8 mouse cellular contexts compared by ENCODE assay signal in the genomic region with DNA sequence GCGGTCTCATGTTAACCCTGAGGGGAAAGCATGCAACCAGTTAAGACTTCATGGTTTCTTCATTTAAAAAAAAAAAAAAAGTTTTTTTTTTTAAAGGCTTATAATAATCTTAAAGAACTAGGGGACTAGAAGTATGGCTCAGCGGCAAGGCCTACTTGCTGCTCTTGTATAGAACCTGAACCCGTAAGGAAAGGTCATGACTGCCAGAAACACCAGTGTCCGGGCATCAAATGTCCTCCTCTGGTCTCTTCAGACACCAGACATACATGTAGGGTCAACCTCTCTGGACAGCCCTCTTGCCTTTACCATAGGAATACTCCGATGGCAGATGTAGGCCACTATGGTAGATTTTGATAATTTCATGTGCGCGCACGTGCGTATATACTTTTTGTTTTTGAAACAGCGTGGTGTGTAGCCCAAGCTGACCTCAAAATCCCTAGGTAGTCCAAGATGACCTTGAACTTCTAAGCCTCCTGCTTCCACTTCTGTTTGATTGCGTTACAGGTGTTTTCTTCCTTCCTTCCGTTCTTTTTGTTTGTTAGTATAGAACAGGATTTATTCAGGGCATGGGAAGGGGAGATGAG. TPM values are rescaled to one million over a fixed set of nuclear protein-coding genes. Genes with fewer than 3 reads are reported as not detected.
DNase-seq lines count a peak whose midpoint lies in the region; ATAC-seq and TF ChIP-seq lines count a peak whose summit lies in the region.

No protein-coding gene starts in this region.

- TF ChIP-seq POLR2A in bone marrow, adult 2 months (IDR thresholded peaks at IDR 0.05; ENCODE audit: borderline replicate concordance, control insufficient read depth, low read depth, low read length): no peak

- no peak overlapping the region for H3K9ac ChIP-seq in kidney, embryonic 15.5 days
- H3K9ac ChIP-seq in hindbrain, embryonic 16.5 days (ENCODE audit: low read depth, low read length): no peak overlapping the region
- H3K9ac ChIP-seq in midbrain, postnatal 0 days (replicated peaks; ENCODE audit: low read length, poor library complexity, severe bottlenecking): no peak overlapping the region

- H3K4me3 ChIP-seq in kidney, embryonic 15.5 days (replicated peaks): peak overlapping the region; percentile 86
- peak overlapping the region; percentile 98 for H3K4me3 ChIP-seq in bone marrow, adult 2 months (replicated peaks; ENCODE audit: control insufficient read depth, low read depth, low read length)
- peak overlapping the region; percentile 80 for H3K4me3 ChIP-seq in hindbrain, embryonic 16.5 days (ENCODE audit: low read length)
- peak overlapping the region; percentile 69 for H3K4me3 ChIP-seq in midbrain, postnatal 0 days (ENCODE audit: low read depth, low read length)

- no peaks in the 10 kb centered on the region for H3K9me3 ChIP-seq in kidney, embryonic 15.5 days (replicated peaks)
- H3K9me3 ChIP-seq in hindbrain, embryonic 16.5 days (ENCODE audit: control insufficient read depth, low read length): no peaks in the 10 kb centered on the region
- no peaks in the 10 kb centered on the region for H3K9me3 ChIP-seq in midbrain, postnatal 0 days (ENCODE audit: low read length)

- 82% methylated on average over 12 of the region's 12 CpGs for WGBS in kidney, embryonic 15.5 days
- WGBS in bone marrow, adult 2 months: 78% methylated on average over 12 of the region's 12 CpGs
- WGBS in hindbrain, embryonic 16.5 days: 78% methylated on average over 12 of the region's 12 CpGs
- 83% methylated on average over 12 of the region's 12 CpGs for WGBS in midbrain, postnatal 0 days

- DNase-seq in kidney, postnatal 25 days: no peak
- no peak for DNase-seq in midbrain, postnatal 0 days (ENCODE audit: low spot score)
- no peak for DNase-seq in thymus, postnatal 4 days
- no peak for DNase-seq in layer of hippocampus, postnatal 14 days (ENCODE audit: low spot score in 2 of 2)
- DNase-seq in embryo, embryonic 11 days: no peak

- ATAC-seq in kidney, embryonic 15.5 days (replicated peaks; ENCODE audit: low FRiP score): no peak
- no peak for ATAC-seq in hindbrain, embryonic 16.5 days
- ATAC-seq in midbrain, postnatal 0 days (ENCODE audit: low FRiP score): no peak

- peak overlapping the region; percentile 64; the same call in 1 of the 2 replicates for H3K4me2 ChIP-seq in kidney, embryonic 15.5 days
- peak overlapping the region; percentile 59 for H3K4me2 ChIP-seq in hindbrain, embryonic 16.5 days (ENCODE audit: low read length)
- H3K4me2 ChIP-seq in midbrain, postnatal 0 days (ENCODE audit: low read depth, low read length, poor library complexity, severe bottlenecking): no peak overlapping the region

- peaks cover 29% of the 10 kb centered on the region for H3K4me1 ChIP-seq in kidney, embryonic 15.5 days
- H3K4me1 ChIP-seq in bone marrow, adult 2 months (ENCODE audit: control insufficient read depth, insufficient read depth, low read length): peaks cover 1% of the 10 kb centered on the region; the same call in 1 of the 2 replicates
- peaks cover 23% of the 10 kb centered on the region for H3K4me1 ChIP-seq in hindbrain, embryonic 16.5 days (ENCODE audit: control insufficient read depth, insufficient read depth, low read depth, low read length)
- peaks cover 15% of the 10 kb centered on the region for H3K4me1 ChIP-seq in midbrain, postnatal 0 days (ENCODE audit: insufficient read depth, low read length)

- H3K27me3 ChIP-seq in kidney, embryonic 15.5 days: no peaks in the 10 kb centered on the region
- no peaks in the 10 kb centered on the region for H3K27me3 ChIP-seq in hindbrain, embryonic 16.5 days (replicated peaks; ENCODE audit: control insufficient read depth, insufficient read depth, low read length)
- no peaks in the 10 kb centered on the region for H3K27me3 ChIP-seq in midbrain, postnatal 0 days (ENCODE audit: insufficient read depth, low read length)

- peaks cover 27% of the 10 kb centered on the region for H3K36me3 ChIP-seq in kidney, embryonic 15.5 days
- H3K36me3 ChIP-seq in hindbrain, embryonic 16.5 days (ENCODE audit: control insufficient read depth, insufficient read depth, low read length): peaks cover 3% of the 10 kb centered on the region
- peaks cover 16% of the 10 kb centered on the region for H3K36me3 ChIP-seq in midbrain, postnatal 0 days (ENCODE audit: insufficient read depth, low read length)

- no peak for TF ChIP-seq CTCF in bone marrow, adult 2 months (IDR thresholded peaks at IDR 0.05; ENCODE audit: control insufficient read depth, insufficient read depth, low read length)
- TF ChIP-seq CTCF in midbrain, postnatal 0 days (IDR thresholded peaks at IDR 0.05): no peak

- H3K27ac ChIP-seq in kidney, embryonic 15.5 days: no peak overlapping the region
- H3K27ac ChIP-seq in bone marrow, adult 2 months (ENCODE audit: control insufficient read depth, insufficient read depth, low read depth, low read length, poor library complexity): no peak overlapping the region; the same call in 1 of the 2 replicates
- H3K27ac ChIP-seq in hindbrain, embryonic 16.5 days (ENCODE audit: low read depth, low read length): 0 out of 2 replicates have a peak overlapping the region, but pooled peaks have one; percentile 20
- H3K27ac ChIP-seq in midbrain, postnatal 0 days (ENCODE audit: low read depth, low read length): no peak overlapping the region

RNA-seq across cellular contexts. Expression of a gene that starts 0.8 kb away (rescaled TPM):
- polyA plus RNA-seq in kidney, embryonic 15.5 days (2015; fragmentation: Nextera tagmentation; extraction: Ambion mirVana): 42.0 and 47.0 TPM in 2 replicates
- polyA plus RNA-seq in bone marrow, adult 2 months (2011; ENCODE audit: insufficient read depth, insufficient read length, low replicate concordance, missing spikeins): 30.3 and 73.2 TPM in 2 replicates
- 52.3 and 54.7 TPM in 2 replicates for polyA plus RNA-seq in hindbrain, embryonic 16.5 days (2015; fragmentation: Nextera tagmentation; extraction: Ambion mirVana)
- total RNA-seq in midbrain, postnatal 0 days (2014; rRNA removed): 44.8 and 48.6 TPM in 2 replicates
- 45.2 and 48.7 TPM in 2 replicates for polyA plus RNA-seq in midbrain, postnatal 0 days (2015; fragmentation: Nextera tagmentation; extraction: Ambion mirVana)
- 10 to 100 TPM; 18.8 to 19.5 TPM for total RNA-seq in layer of hippocampus, postnatal 14 days (2021)

RNA-seq across cellular contexts. Expression of a gene that starts 2.7 kb away (rescaled TPM):
- polyA plus RNA-seq in kidney, embryonic 15.5 days (2015; fragmentation: Nextera tagmentation; extraction: Ambion mirVana): 66.9 and 67.5 TPM in 2 replicates
- 9.8 and 12.6 TPM in 2 replicates for polyA plus RNA-seq in bone marrow, adult 2 months (2011; ENCODE audit: insufficient read depth, insufficient read length, low replicate concordance, missing spikeins)
- polyA plus RNA-seq in hindbrain, embryonic 16.5 days (2015; fragmentation: Nextera tagmentation; extraction: Ambion mirVana): 52.5 and 55.9 TPM in 2 replicates
- total RNA-seq in midbrain, postnatal 0 days (2014; rRNA removed): 52.0 and 80.1 TPM in 2 replicates
- 40.1 and 42.9 TPM in 2 replicates for polyA plus RNA-seq in midbrain, postnatal 0 days (2015; fragmentation: Nextera tagmentation; extraction: Ambion mirVana)
- 10 to 100 TPM; 34.5 to 36.1 TPM for total RNA-seq in layer of hippocampus, postnatal 14 days (2021)

RNA-seq across cellular contexts. Expression of a gene that starts 8.1 kb away (rescaled TPM):
- polyA plus RNA-seq in kidney, embryonic 15.5 days (2015; fragmentation: Nextera tagmentation; extraction: Ambion mirVana): 283 and 294 TPM in 2 replicates
- 35.2 and 54.8 TPM in 2 replicates for polyA plus RNA-seq in bone marrow, adult 2 months (2011; ENCODE audit: insufficient read depth, insufficient read length, low replicate concordance, missing spikeins)
- polyA plus RNA-seq in hindbrain, embryonic 16.5 days (2015; fragmentation: Nextera tagmentation; extraction: Ambion mirVana): 118 and 158 TPM in 2 replicates
- 60.7 and 65.2 TPM in 2 replicates for total RNA-seq in midbrain, postnatal 0 days (2014; rRNA removed)
- 109 and 137 TPM in 2 replicates for polyA plus RNA-seq in midbrain, postnatal 0 days (2015; fragmentation: Nextera tagmentation; extraction: Ambion mirVana)
- 10 to 100 TPM; 36.5 to 45.5 TPM for total RNA-seq in layer of hippocampus, postnatal 14 days (2021)

RNA-seq across cellular contexts. Expression of a gene that starts 24.7 kb away (rescaled TPM):
- 0.13 and 0.14 TPM in 2 replicates for polyA plus RNA-seq in kidney, embryonic 15.5 days (2015; fragmentation: Nextera tagmentation; extraction: Ambion mirVana)
- polyA plus RNA-seq in bone marrow, adult 2 months (2011; ENCODE audit: insufficient read depth, insufficient read length, low replicate concordance, missing spikeins): 3.6 TPM in 1 of 2 replicates, not detected in the other
- polyA plus RNA-seq in hindbrain, embryonic 16.5 days (2015; fragmentation: Nextera tagmentation; extraction: Ambion mirVana): 0.86 and 1.4 TPM in 2 replicates
- total RNA-seq in midbrain, postnatal 0 days (2014; rRNA removed): 0.14 and 0.16 TPM in 2 replicates
- polyA plus RNA-seq in midbrain, postnatal 0 days (2015; fragmentation: Nextera tagmentation; extraction: Ambion mirVana): 0.62 and 0.88 TPM in 2 replicates
- total RNA-seq in layer of hippocampus, postnatal 14 days (2021): under 1 TPM; 0.24 to 0.85 TPM

RNA-seq across cellular contexts. Expression of a gene that starts 25.1 kb away (rescaled TPM):
- 12.2 and 13.8 TPM in 2 replicates for polyA plus RNA-seq in kidney, embryonic 15.5 days (2015; fragmentation: Nextera tagmentation; extraction: Ambion mirVana)
- 90.8 and 98.0 TPM in 2 replicates for polyA plus RNA-seq in bone marrow, adult 2 months (2011; ENCODE audit: insufficient read depth, insufficient read length, low replicate concordance, missing spikeins)
- 8.9 and 9.3 TPM in 2 replicates for polyA plus RNA-seq in hindbrain, embryonic 16.5 days (2015; fragmentation: Nextera tagmentation; extraction: Ambion mirVana)
- total RNA-seq in midbrain, postnatal 0 days (2014; rRNA removed): 13.4 and 13.5 TPM in 2 replicates
- 4.8 and 6.4 TPM in 2 replicates for polyA plus RNA-seq in midbrain, postnatal 0 days (2015; fragmentation: Nextera tagmentation; extraction: Ambion mirVana)
- 10 to 100 TPM; 25.5 to 26.0 TPM for total RNA-seq in layer of hippocampus, postnatal 14 days (2021)
